7 mouse cellular contexts compared by ENCODE assay signal in genomic region chr3:146851966-146852891, GRCm38 (mm10). TPM values are rescaled to one million over a fixed set of nuclear protein-coding genes. Genes with fewer than 3 reads are reported as not detected.
DNase-seq lines count a peak whose midpoint lies in the region; ATAC-seq lines count a peak whose summit lies in the region.

Gene Ttll7 (plus strand): TSS chr3:146852367.

- H3K4me3 ChIP-seq in embryonic facial prominence, embryonic 10.5 days, result peak within 1 kb of the TSS; percentile 79
- H3K4me3 ChIP-seq in intestine, embryonic 14.5 days (ENCODE audit: low read depth, low read length), result peak within 1 kb of the TSS; percentile 36

- no peaks in the 10 kb centered on the region for H3K9me3 ChIP-seq in embryonic facial prominence, embryonic 10.5 days
- H3K9me3 ChIP-seq in intestine, embryonic 14.5 days (ENCODE audit: control insufficient read depth, low read length), result no peaks in the 10 kb centered on the region

- peak within 1 kb of the TSS; percentile 61 for H3K9ac ChIP-seq in intestine, embryonic 14.5 days (ENCODE audit: low read length)

- H3K27ac ChIP-seq in embryonic facial prominence, embryonic 10.5 days (replicated peaks), result peak within 1 kb of the TSS; percentile 88
- 0 out of 2 replicates have a peak within 1 kb of the TSS, but pooled peaks have one; percentile 35 for H3K27ac ChIP-seq in intestine, embryonic 14.5 days (ENCODE audit: low read depth)

- peak; percentile 60 to 62 for DNase-seq in adrenal gland, postnatal 4 days (ENCODE audit: low spot score in 2 of 2)
- DNase-seq in embryonic facial prominence, embryonic 10.5 days (ENCODE audit: low spot score), result peak; percentile 87
- DNase-seq in gastrocnemius, postnatal 36 days, result peak; percentile 78 to 81
- peak; percentile 95 for DNase-seq in intestine, embryonic 14.5 days (ENCODE audit: low spot score)
- DNase-seq in left cerebral cortex, adult 8-10 months (ENCODE audit: low spot score in 2 of 2), result peak; percentile 80 to 86
- peak; percentile 88 to 91 for DNase-seq in lung, postnatal 4 days
- DNase-seq in right cerebral cortex, postnatal 10 days (ENCODE audit: low spot score in 2 of 2), result peak; percentile 89 to 90

- intact Hi-C loops in gastrocnemius, postnatal 36 days (cut with DNase I), result no loop called here

- under 1% methylated on average over 36 of the region's 36 CpGs for WGBS in embryonic facial prominence, embryonic 10.5 days
- under 1% methylated on average over 36 of the region's 36 CpGs for WGBS in intestine, embryonic 14.5 days

- no peaks in the 10 kb centered on the region for H3K36me3 ChIP-seq in embryonic facial prominence, embryonic 10.5 days (replicated peaks)
- H3K36me3 ChIP-seq in intestine, embryonic 14.5 days (ENCODE audit: control insufficient read depth, insufficient read depth, low read length), result no peaks in the 10 kb centered on the region

- H3K4me1 ChIP-seq in embryonic facial prominence, embryonic 10.5 days, result peaks cover 12% of the 10 kb centered on the region
- H3K4me1 ChIP-seq in intestine, embryonic 14.5 days (replicated peaks; ENCODE audit: control insufficient read depth, insufficient read depth, low read length), result no peaks in the 10 kb centered on the region

- peak within 1 kb of the TSS; percentile 45 for H3K4me2 ChIP-seq in intestine, embryonic 14.5 days (ENCODE audit: low read length)

- peak; percentile 95 for ATAC-seq in intestine, embryonic 14.5 days (replicated peaks; ENCODE audit: low FRiP score, low TSS enrichment, low read depth)

- peaks cover 14% of the 10 kb centered on the region; the same call in 1 of the 2 replicates for H3K27me3 ChIP-seq in embryonic facial prominence, embryonic 10.5 days (replicated peaks; ENCODE audit: low read depth, poor library complexity, severe bottlenecking)
- H3K27me3 ChIP-seq in intestine, embryonic 14.5 days (replicated peaks; ENCODE audit: control insufficient read depth, insufficient read depth, low read length), result no peaks in the 10 kb centered on the region

RNA-seq across cellular contexts. Expression of gene Ttll7, which starts in this region (rescaled TPM):
- 1 to 10 TPM; 4.5 to 5.0 TPM for total RNA-seq in adrenal gland, postnatal 4 days (2021)
- polyA plus RNA-seq in embryonic facial prominence, embryonic 10.5 days (2016; fragmentation: Nextera tagmentation; extraction: Ambion mirVana), result 4.8 and 6.3 TPM in 2 replicates
- 10 to 100 TPM; 52.2 to 66.2 TPM for total RNA-seq in gastrocnemius, postnatal 36 days (2021)
- 2.1 and 3.0 TPM in 2 replicates for polyA plus RNA-seq in intestine, embryonic 14.5 days (2014; fragmentation: Nextera tagmentation; extraction: Ambion mirVana)
- 100 to 1,000 TPM; 177 to 208 (median 184) TPM for total RNA-seq in left cerebral cortex, adult 8-10 months (2022)

Comparison
In these comparisons a context has a peak if more than half of its experiments do, and no peak if none do; other contexts are left out.
1. Peak in every context shown above with its lines: DNase-seq, ATAC-seq, H3K4me3 ChIP-seq and H3K27ac ChIP-seq.
2. RNA of gene Ttll7 (total RNA-seq): 177 to 208 TPM in left cerebral cortex, adult 8-10 months and 52.2 to 66.2 TPM in gastrocnemius, postnatal 36 days; 4.5 to 5.0 TPM in adrenal gland, postnatal 4 days; every median in the first group is over 4 times any median in the second.